Mouse (Mus musculus): ENCODE measurements around the gene Limk2. TPM values are rescaled to one million over a fixed set of nuclear protein-coding genes. Genes with fewer than 3 reads are reported as not detected.
A peak's percentile ranks its signal among the peaks of the same experiment; 100 is the strongest.

Gene Limk2
- polyA plus RNA-seq, 1 experiment, result 70.5 TPM

- Histone ChIP-seq H3K27ac (ENCODE audit: insufficient read depth, low read depth, low read length) (no peak overlapping the region), H3K36me3 (ENCODE audit: control insufficient read depth, insufficient read depth, low read length) (peaks cover 7% of the 10 kb centered on the region), H3K4me3 (ENCODE audit: low read depth, low read length) (no peak overlapping the region), H3K4me1 (ENCODE audit: control insufficient read depth, insufficient read depth, insufficient read length, low read length) (peaks cover 3% of the 10 kb centered on the region), H3K27me3 (ENCODE audit: control insufficient read depth, insufficient read depth, low read length) (no peaks in the 10 kb centered on the region)
- WGBS, result 60% methylated on average over 7 of the region's 7 CpGs
- TF ChIP-seq CTCF (IDR thresholded peaks at IDR 0.05; ENCODE audit: extremely low read depth, insufficient read length, insufficient replicate concordance, low read depth, low read length) (no peak), POLR2A (IDR thresholded peaks at IDR 0.05; ENCODE audit: low read depth, low read length) (no peak)
These were observed 35.2 kb downstream of the Limk2 start for GRCm38 (mm10) chr11:3373591-3374292.

GRCm38 (mm10) chr11:3371599-3372295 lies 37.2 kb downstream of the Limk2 start:
- peaks cover 7% of the 10 kb centered on the region for H3K36me3 ChIP-seq (ENCODE audit: control insufficient read depth, insufficient read depth, low read length)
- H3K27ac ChIP-seq (ENCODE audit: insufficient read depth, low read depth, low read length), result no peak overlapping the region
- peak overlapping the region; percentile 45 for H3K4me3 ChIP-seq (ENCODE audit: low read depth, low read length)
- no peaks in the 10 kb centered on the region for H3K27me3 ChIP-seq (ENCODE audit: control insufficient read depth, insufficient read depth, low read length)
- H3K4me1 ChIP-seq (ENCODE audit: control insufficient read depth, insufficient read depth, insufficient read length, low read length), result peaks cover 3% of the 10 kb centered on the region
- 39% methylated on average over 7 of the region's 7 CpGs for WGBS
- no peak for TF ChIP-seq CTCF (IDR thresholded peaks at IDR 0.05; ENCODE audit: extremely low read depth, insufficient read length, insufficient replicate concordance, low read depth, low read length)
- TF ChIP-seq POLR2A (IDR thresholded peaks at IDR 0.05; ENCODE audit: low read depth, low read length), result no peak

GRCm38 (mm10) chr11:3370928-3371598 lies 37.9 kb downstream of the Limk2 start:
- no peak overlapping the region for H3K27ac ChIP-seq (ENCODE audit: insufficient read depth, low read depth, low read length)
- H3K4me1 ChIP-seq (ENCODE audit: control insufficient read depth, insufficient read depth, insufficient read length, low read length), result peaks cover 3% of the 10 kb centered on the region
- H3K36me3 ChIP-seq (ENCODE audit: control insufficient read depth, insufficient read depth, low read length), result peaks cover 7% of the 10 kb centered on the region
- peak overlapping the region; percentile 45 for H3K4me3 ChIP-seq (ENCODE audit: low read depth, low read length)
- TF ChIP-seq CTCF (IDR thresholded peaks at IDR 0.05; ENCODE audit: extremely low read depth, insufficient read length, insufficient replicate concordance, low read depth, low read length), result no peak
- no peak for TF ChIP-seq POLR2A (IDR thresholded peaks at IDR 0.05; ENCODE audit: low read depth, low read length)
- 43% methylated on average over 27 of the region's 27 CpGs for WGBS
- H3K27me3 ChIP-seq (ENCODE audit: control insufficient read depth, insufficient read depth, low read length), result no peaks in the 10 kb centered on the region

GRCm38 (mm10) chr11:3370162-3370561 lies 38.8 kb downstream of the Limk2 start:
- Histone ChIP-seq H3K4me3 (ENCODE audit: low read depth, low read length) (no peak overlapping the region), H3K27me3 (ENCODE audit: control insufficient read depth, insufficient read depth, low read length) (no peaks in the 10 kb centered on the region), H3K36me3 (ENCODE audit: control insufficient read depth, insufficient read depth, low read length) (peaks cover 7% of the 10 kb centered on the region), H3K4me1 (ENCODE audit: control insufficient read depth, insufficient read depth, insufficient read length, low read length) (peaks cover 3% of the 10 kb centered on the region), H3K27ac (ENCODE audit: insufficient read depth, low read depth, low read length) (no peak overlapping the region)
- 72% methylated on average over 2 of the region's 2 CpGs for WGBS
- no peak for TF ChIP-seq CTCF (IDR thresholded peaks at IDR 0.05; ENCODE audit: extremely low read depth, insufficient read length, insufficient replicate concordance, low read depth, low read length)

- Histone ChIP-seq H3K27me3 (ENCODE audit: control insufficient read depth, insufficient read depth, low read length) (no peaks in the 10 kb centered on the region), H3K4me1 (ENCODE audit: control insufficient read depth, insufficient read depth, insufficient read length, low read length) (peaks cover 3% of the 10 kb centered on the region), H3K27ac (ENCODE audit: insufficient read depth, low read depth, low read length) (no peak overlapping the region), H3K4me3 (ENCODE audit: low read depth, low read length) (no peak overlapping the region), H3K36me3 (ENCODE audit: control insufficient read depth, insufficient read depth, low read length) (peaks cover 3% of the 10 kb centered on the region)
- no peak for TF ChIP-seq CTCF (IDR thresholded peaks at IDR 0.05; ENCODE audit: extremely low read depth, insufficient read length, insufficient replicate concordance, low read depth, low read length)
- TF ChIP-seq POLR2A (IDR thresholded peaks at IDR 0.05; ENCODE audit: low read depth, low read length), result no peak
- WGBS, result 60% methylated on average over 5 of the region's 5 CpGs
These were observed 39.5 kb downstream of the Limk2 start for GRCm38 (mm10) chr11:3369449-3369848.

GRCm38 (mm10) chr11:3368983-3369382 lies 40.0 kb downstream of the Limk2 start:
- H3K36me3 ChIP-seq (ENCODE audit: control insufficient read depth, insufficient read depth, low read length), result peaks cover 3% of the 10 kb centered on the region
- H3K4me3 ChIP-seq (ENCODE audit: low read depth, low read length), result no peak overlapping the region
- TF ChIP-seq POLR2A (IDR thresholded peaks at IDR 0.05; ENCODE audit: low read depth, low read length) (no peak), CTCF (IDR thresholded peaks at IDR 0.05; ENCODE audit: extremely low read depth, insufficient read length, insufficient replicate concordance, low read depth, low read length) (no peak)
- no peaks in the 10 kb centered on the region for H3K27me3 ChIP-seq (ENCODE audit: control insufficient read depth, insufficient read depth, low read length)
- no peak overlapping the region for H3K27ac ChIP-seq (ENCODE audit: insufficient read depth, low read depth, low read length)
- H3K4me1 ChIP-seq (ENCODE audit: control insufficient read depth, insufficient read depth, insufficient read length, low read length), result peaks cover 3% of the 10 kb centered on the region
- WGBS, result 56% methylated on average over 7 of the region's 7 CpGs

GRCm38 (mm10) chr11:3366411-3366810 lies 42.6 kb downstream of the Limk2 start:
- 85% methylated on average over 7 of the region's 7 CpGs for WGBS
- no peak overlapping the region for H3K27ac ChIP-seq (ENCODE audit: insufficient read depth, low read depth, low read length)

More at GRCm38 (mm10) chr11:3366411-3366810, 42.6 kb downstream of the Limk2 start:
- Histone ChIP-seq H3K27me3 (ENCODE audit: control insufficient read depth, insufficient read depth, low read length) (no peaks in the 10 kb centered on the region), H3K4me3 (ENCODE audit: low read depth, low read length) (no peak overlapping the region), H3K4me1 (ENCODE audit: control insufficient read depth, insufficient read depth, insufficient read length, low read length) (peaks cover 3% of the 10 kb centered on the region), H3K36me3 (ENCODE audit: control insufficient read depth, insufficient read depth, low read length) (peaks cover 10% of the 10 kb centered on the region)
- TF ChIP-seq CTCF (IDR thresholded peaks at IDR 0.05; ENCODE audit: extremely low read depth, insufficient read length, insufficient replicate concordance, low read depth, low read length) (no peak), POLR2A (IDR thresholded peaks at IDR 0.05; ENCODE audit: low read depth, low read length) (no peak)
